Mouse (Mus musculus) mammary gland, adult 2 months (tissue): ENCODE measurements around the gene Tmppe. TPM values are rescaled to one million over a fixed set of nuclear protein-coding genes. Genes with fewer than 3 reads are reported as not detected.

Experiments
- polyA plus RNA-seq: library from polyadenylated mRNA; depleted of rRNA; stranded (reverse); fragments of >200 nt; gene quantifications from 2 replicates; pipeline ENCODE4 v1.2.3, GENCODE M21; 2012; ENCODE audit warnings: low replicate concordance; rRNA removed

Gene Tmppe
- polyA plus RNA-seq, result 10.1 and 11.9 TPM in 2 replicates

DNA sequence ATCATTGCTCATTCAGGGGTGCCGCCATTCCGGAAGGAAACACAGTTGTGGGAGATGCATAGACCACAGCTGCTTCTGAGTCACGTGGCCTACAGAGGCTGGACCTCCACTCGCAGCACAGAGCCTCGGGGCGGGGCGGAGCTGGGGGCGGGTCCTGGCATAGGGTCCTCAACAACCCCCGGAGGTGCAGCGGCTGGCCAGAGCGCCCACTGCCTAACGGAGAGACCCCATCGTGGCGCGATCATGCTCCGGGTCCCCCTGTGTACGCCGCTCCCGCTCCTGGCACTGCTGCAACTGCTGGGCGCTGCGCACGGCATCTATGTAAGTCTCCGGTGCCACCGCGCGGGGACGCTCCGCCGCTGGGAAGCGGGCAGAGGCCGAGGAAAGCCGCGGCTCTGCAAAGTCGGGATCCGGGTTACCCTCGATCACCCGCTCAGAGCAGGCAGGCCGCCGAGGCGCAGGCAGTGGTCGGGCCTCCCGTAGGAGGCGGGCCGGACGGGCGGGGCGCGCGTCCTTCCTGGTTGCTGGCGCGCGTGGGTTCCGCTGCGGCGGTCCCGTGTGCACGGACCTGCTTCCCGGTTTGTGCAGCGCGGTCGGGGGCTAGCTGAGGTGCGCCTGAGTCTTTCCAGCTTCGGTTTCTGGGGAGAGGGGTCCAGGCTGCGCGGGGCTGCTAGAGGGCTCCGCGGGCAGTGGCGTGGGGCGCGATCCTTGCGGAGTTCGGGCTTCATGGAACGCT lies at the start of gene Tmppe, which contains the start of gene Glb1:
Tmppe (plus strand) TSS at position 157 of the 736 bp plus-strand sequence.
Glb1 (plus strand) TSS at position 128 of the 736 bp plus-strand sequence.

DNA sequence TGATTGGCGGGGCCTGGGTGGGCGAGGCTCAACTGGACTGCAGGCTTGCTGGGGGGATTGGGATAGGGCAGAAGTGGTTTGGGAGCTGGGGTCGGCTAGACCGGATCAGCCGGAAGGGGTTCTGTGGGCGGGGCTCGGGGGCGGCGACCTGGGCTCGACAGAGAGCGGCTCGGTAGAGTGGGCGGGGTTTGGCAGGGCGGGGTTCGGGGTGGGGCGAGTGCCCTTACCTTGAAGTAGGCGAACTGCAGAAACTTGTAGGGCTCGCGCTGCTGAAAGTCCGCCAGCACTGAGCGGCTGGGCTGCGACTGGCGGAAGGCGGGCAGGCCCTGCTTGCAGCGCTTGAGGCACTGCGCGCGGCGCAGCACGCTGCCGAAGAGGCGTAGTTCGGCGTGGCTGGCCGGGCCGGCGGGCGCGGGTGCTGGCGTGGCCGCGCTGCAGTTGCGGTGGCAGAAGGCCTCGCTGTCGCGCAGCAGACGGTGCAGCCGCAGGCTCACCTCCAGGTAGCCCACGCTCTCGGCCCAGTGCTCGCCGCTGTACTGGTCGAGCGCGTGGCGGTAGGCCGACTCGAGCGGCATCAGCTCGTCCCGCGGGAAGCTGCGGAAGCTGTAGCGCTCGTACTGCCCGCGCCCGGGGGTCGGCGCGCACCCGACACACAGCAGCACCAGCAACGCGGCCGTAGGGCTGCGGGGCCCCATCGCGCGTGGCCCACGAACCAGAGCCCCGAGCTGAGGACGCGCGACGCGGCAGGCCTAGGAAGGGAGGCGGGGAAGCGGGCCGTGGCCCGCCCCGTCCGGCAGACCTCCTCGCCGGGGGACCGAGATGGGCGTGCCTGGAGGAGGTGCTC lies 10.8 kb upstream of the Tmppe start, which contains the start of gene Crtap:
Crtap (minus strand) TSS at position 771 of the 844 bp plus-strand sequence.

Other genes with a start within 250 kb of the Tmppe start
- not detected in 2 replicates for gene Bcl2a1c, start 71.0 kb upstream of the Tmppe start, polyA plus RNA-seq
- 199 and 208 TPM in 2 replicates for gene Crtap, start 10.4 kb upstream of the Tmppe start, polyA plus RNA-seq
- 41.9 and 47.1 TPM in 2 replicates for gene Glb1, start within 50 bp of the Tmppe start, polyA plus RNA-seq
- gene Ccr4, start 103.8 kb downstream of the Tmppe start, polyA plus RNA-seq, result 4.1 and 4.3 TPM in 2 replicates
- gene C130032M10Rik, start 114.6 kb downstream of the Tmppe start, polyA plus RNA-seq, result not detected in 2 replicates
- gene Trim71, start 163.3 kb downstream of the Tmppe start, polyA plus RNA-seq, result not detected in 2 replicates
- gene Cnot10, start 239.1 kb downstream of the Tmppe start, polyA plus RNA-seq, result 19.8 and 28.9 TPM in 2 replicates